Mouse (Mus musculus): Measurements from ENCODE around the gene Cyct.

- no peak for TF ChIP-seq KAT2A (conservative IDR thresholded peaks at IDR 0.05; ENCODE audit: low read depth, low read length)
- no peak for TF ChIP-seq CTCF (IDR thresholded peaks at IDR 0.05 in 2 of 3, conservative IDR thresholded peaks at IDR 0.05 in 1 of 3; ENCODE audit: control insufficient read depth in 1 of 3, insufficient read depth in 1 of 3, low read depth in 2 of 3, low read length in 3 of 3, poor library complexity in 1 of 3, severe bottlenecking in 1 of 3)
- TF ChIP-seq BHLHE40 (IDR thresholded peaks at IDR 0.05; ENCODE audit: borderline replicate concordance, low read depth, low read length) = no peak
- no peak for TF ChIP-seq TAL1 (IDR thresholded peaks at IDR 0.05; ENCODE audit: low read length)
- TF ChIP-seq POLR2A (IDR thresholded peaks at IDR 0.05; ENCODE audit: control insufficient read depth in 1 of 2, insufficient read depth in 1 of 2, low read depth in 1 of 2, low read length in 2 of 2, poor library complexity in 1 of 2) = no peak
- TF ChIP-seq EP300 (IDR thresholded peaks at IDR 0.05; ENCODE audit: low read depth in 1 of 2, low read length in 2 of 2) = no peak
- no peak for TF ChIP-seq MAFK (IDR thresholded peaks at IDR 0.05; ENCODE audit: borderline replicate concordance, low read depth, low read length)
- no peak for TF ChIP-seq GATA1 (IDR thresholded peaks at IDR 0.05; ENCODE audit: low read depth, low read length)
- no peak for TF ChIP-seq USF1 (IDR thresholded peaks at IDR 0.05; ENCODE audit: low read depth, low read length)
- TF ChIP-seq ZMIZ1 (IDR thresholded peaks at IDR 0.05; ENCODE audit: low read depth, low read length) = no peak
- TF ChIP-seq POLR2AphosphoS2 (IDR thresholded peaks at IDR 0.05; ENCODE audit: low read length) = no peak
- no peak for TF ChIP-seq POLR2AphosphoS5 (IDR thresholded peaks at IDR 0.05; ENCODE audit: borderline replicate concordance, low read depth, low read length)
- TF ChIP-seq MXI1 (IDR thresholded peaks at IDR 0.05; ENCODE audit: low read depth, low read length) = no peak
Observed at GRCm38 (mm10) chr2:76374544-76375206, 14.4 kb upstream of the Cyct start.
